Mouse (Mus musculus) embryo, embryonic 11 days (tissue): ENCODE measurements around the gene Ctsq.
"Not testable (repeated sequence)": the region's sequence is repeated elsewhere in the genome, so short reads cannot be mapped to it uniquely, and the experiment has no call there.

Experiments
- DNase-seq: peaks from one replicate; pipeline ENCODE4 v3.0.0-alpha.2; 2015

Gene Ctsq

DNA sequence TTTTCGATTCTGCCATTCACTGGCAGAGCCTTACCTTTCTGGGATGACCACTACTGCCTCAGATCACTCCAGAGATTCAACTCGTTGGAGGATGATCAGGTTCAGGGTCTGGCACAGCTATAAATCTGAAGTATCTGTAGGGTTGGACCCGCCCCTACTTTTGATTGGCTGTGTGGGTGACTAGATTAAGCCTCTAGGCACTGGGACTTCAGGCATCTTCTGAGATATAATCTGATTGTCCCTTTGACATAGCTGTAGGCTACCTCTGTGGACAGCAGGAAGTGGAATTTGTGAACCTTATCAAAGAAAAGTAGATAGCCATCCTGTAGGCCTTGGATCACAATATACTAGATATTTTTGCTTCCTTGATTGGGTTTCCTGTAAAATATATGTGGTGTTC lies at the start of gene Ctsq:
Gene Ctsq, minus strand, starts transcription at position 101 of the 400 bp plus-strand sequence.
- no peak for DNase-seq

DNA sequence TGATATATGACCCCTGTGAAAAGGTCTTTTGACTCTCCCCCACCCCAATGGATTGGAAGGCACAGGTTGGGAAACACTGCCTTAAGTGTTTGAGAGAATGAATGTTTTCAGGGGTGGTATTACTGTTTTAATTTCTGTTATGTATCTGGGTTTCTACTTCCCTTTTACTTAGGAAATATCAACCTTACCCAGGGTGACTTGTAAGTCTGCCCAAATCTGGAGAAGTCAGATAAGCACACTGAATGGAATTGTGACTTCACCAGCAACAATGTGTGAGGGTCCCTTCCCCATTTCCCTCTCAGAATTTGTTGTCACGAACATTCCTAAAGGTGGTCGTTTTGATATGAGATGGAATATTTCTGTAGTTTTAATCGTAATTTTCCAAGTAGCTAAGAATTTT lies 17.6 kb downstream of the Ctsq start:
- DNase-seq: no peak

DNA sequence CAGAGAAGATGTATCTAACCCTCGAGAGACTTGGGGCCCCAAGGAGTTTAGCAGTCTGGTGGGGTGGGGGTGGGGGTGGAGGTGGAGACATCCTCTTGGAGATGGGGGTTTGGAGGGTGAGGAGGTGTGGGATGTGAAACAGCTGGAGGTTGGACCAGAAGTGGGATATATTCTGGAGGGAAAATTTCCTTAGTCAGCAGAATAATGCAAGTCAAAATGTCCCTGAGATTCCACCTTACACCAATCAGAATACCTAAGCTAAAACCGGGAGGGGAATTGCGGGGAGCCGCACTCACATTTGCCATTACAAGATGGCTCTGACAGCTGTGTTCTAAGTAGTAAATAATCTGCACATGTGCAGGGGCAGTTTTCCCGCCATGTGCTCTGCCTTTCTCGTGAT lies 18.6 kb downstream of the Ctsq start:
- DNase-seq: no peak

DNA sequence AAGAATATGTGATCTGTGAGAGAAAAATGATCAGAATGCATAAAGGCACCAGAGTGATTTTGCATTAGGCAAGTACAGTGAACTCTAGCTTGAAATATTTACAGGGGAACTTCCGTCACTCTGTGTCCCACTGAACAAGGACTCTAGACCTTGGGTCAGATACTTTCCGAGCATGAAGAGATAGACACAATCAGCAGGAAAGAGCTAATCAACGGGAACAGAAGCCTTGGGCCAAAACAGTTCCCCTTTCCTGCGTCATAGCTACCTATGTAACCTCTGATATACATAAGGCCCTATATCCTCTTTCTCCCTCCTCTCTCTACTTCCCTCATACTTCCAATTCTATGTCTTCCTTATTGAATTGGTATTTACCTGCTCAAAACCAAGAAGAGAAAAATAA lies 30.3 kb downstream of the Ctsq start:
- DNase-seq: no peak

DNA sequence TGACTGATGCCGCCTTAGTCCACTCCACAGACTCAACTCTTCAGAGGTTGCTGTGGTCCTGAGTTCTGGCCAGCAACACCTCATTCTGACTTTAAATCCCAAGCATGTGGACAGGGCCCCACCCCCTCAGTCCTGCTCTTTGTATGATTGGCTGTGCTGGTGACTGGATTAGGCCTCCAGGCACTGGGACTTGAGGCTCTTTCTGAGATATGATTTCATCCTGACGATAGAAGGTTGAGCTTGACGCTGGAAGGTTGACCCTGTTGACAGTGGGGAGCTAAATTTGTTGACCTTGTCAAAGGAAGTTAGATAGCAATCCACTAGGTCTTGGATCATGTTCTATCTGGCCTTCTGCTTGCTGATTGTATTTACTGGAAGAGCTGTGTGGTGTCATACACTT lies 34.6 kb downstream of the Ctsq start, which contains the start of gene Ctsj:
Gene Ctsj, minus strand, starts transcription at position 101 of the 400 bp plus-strand sequence.
- DNase-seq: no peak

DNA sequence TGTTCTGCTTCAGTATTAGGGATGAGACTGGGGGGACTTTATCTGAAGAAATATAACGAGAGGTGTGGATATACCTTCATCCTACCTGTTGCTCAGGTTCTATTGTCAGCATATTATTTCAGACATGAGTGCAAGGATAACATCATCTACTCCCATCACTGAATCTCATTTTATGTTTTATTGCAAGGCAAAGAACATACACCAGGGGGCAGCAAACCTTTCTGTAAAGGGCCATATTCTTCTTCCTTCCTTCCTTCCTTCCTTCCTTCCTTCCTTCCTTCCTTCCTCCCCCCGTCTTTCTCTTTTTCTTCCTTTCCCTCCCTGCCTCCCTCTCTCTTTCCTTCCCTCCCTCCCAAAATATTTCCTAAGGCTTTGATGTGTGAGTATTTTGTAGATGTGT lies 42.8 kb downstream of the Ctsq start:
- DNase-seq: no peak

DNA sequence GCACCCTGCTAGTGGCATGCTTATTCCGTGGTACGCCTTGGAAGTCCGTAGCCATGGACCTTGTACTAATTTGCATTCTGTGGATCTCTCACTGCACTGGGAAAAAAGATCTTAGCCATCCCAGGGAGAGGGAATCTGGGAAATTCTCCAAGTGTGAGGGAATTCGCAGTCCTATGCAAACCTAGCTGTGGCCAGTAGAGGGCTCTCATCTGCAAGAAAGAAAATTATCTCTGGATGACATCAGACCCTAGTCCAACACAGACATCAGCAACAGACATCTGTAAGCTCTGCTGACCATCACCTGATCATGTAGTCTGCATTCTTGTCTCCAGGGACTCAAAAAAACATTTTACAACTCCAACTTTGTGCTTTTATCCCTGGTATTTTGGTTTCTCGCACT lies 53.5 kb downstream of the Ctsq start:
- DNase-seq: not testable (repeated sequence)
